Mouse (Mus musculus) CH12.LX (cell line): ENCODE data around the gene Rgl1.
"Not testable (repeated sequence)": the region's sequence is repeated elsewhere in the genome, so short reads cannot be mapped to it uniquely, and the experiment has no call there.

Experiments
- CTCF ChIP-seq, 2 experiments: IDR thresholded peaks in 1 of 2; conservative IDR thresholded peaks in 1 of 2; 2 replicates each; pipeline ENCODE4 v1.5.1; 2011 to 2012; ENCODE audit warnings: low read depth in 2 of 2, low read length in 2 of 2, improper control_type of control experiment in 1 of 2, inconsistent platforms in 1 of 2, mild to moderate bottlenecking in 1 of 2, moderate library complexity in 1 of 2
- EP300 ChIP-seq: IDR thresholded peaks from 2 replicates; pipeline ENCODE4 v1.6.1; 2011; ENCODE audit warnings: low read length, improper control_type of control experiment
- ETS1 ChIP-seq: conservative IDR thresholded peaks from 2 replicates; pipeline ENCODE4 v1.6.1; 2012; ENCODE audit warnings: low read depth, mild to moderate bottlenecking, inconsistent platforms, low read length, improper control_type of control experiment, moderate library complexity
- GABPA ChIP-seq: IDR thresholded peaks from 2 replicates; pipeline ENCODE4 v1.6.1; 2012; ENCODE audit warnings: low read depth, low read length, improper control_type of control experiment, inconsistent platforms; ENCODE audit not compliant: insufficient replicate concordance
- IRF4 ChIP-seq: IDR thresholded peaks from 2 replicates; pipeline ENCODE4 v1.6.1; 2014; ENCODE audit warnings: low read depth, mild to moderate bottlenecking, inconsistent platforms, low read length, improper control_type of control experiment
- JUN ChIP-seq: IDR thresholded peaks from 2 replicates; pipeline ENCODE4 v1.6.1; 2011; ENCODE audit warnings: low read depth, mild to moderate bottlenecking, low read length, improper control_type of control experiment, moderate library complexity; ENCODE audit not compliant: insufficient read depth
- JUND ChIP-seq: conservative IDR thresholded peaks from 2 replicates; pipeline ENCODE4 v1.6.1; 2011; ENCODE audit warnings: low read depth, low read length, improper control_type of control experiment
- MAFK ChIP-seq: IDR thresholded peaks from 2 replicates; pipeline ENCODE4 v1.6.1; 2011; ENCODE audit warnings: low read length, improper control_type of control experiment; ENCODE audit not compliant: insufficient replicate concordance
- POLR2A ChIP-seq: IDR thresholded peaks from 2 replicates; pipeline ENCODE4 v1.6.1; 2011; ENCODE audit warnings: low read depth, mild to moderate bottlenecking, improper control_type of control experiment, low read length
- POLR2AphosphoS2 ChIP-seq: IDR thresholded peaks from 2 replicates; pipeline ENCODE4 v1.6.1; 2011; ENCODE audit warnings: low read depth, low read length, improper control_type of control experiment
- SMC3 ChIP-seq: IDR thresholded peaks from 2 replicates; pipeline ENCODE4 v1.6.1; 2011; ENCODE audit warnings: low read depth, low read length, improper control_type of control experiment
- TBP ChIP-seq: conservative IDR thresholded peaks from 2 replicates; pipeline ENCODE4 v1.6.1; 2011; ENCODE audit warnings: low read depth, low read length, improper control_type of control experiment
- ZC3H11A ChIP-seq: IDR thresholded peaks from 2 replicates; pipeline ENCODE4 v1.6.1; 2012; ENCODE audit warnings: low read depth, mild to moderate bottlenecking, inconsistent platforms, low read length, improper control_type of control experiment

- TF ChIP-seq JUND; JUN; CTCF (conservative IDR thresholded peaks at IDR 0.05 in 1 of 2, IDR thresholded peaks at IDR 0.05 in 1 of 2; ENCODE audit: low read depth in 2 of 2, low read length in 2 of 2); GABPA; EP300; TBP; POLR2A; IRF4; MAFK; ETS1; ZC3H11A; POLR2AphosphoS2; SMC3: not testable (repeated sequence)
Observed at GRCm38 (mm10) chr1:152642207-152642606, 123.9 kb downstream of the Rgl1 start.
